Mouse (Mus musculus) right cerebral cortex, postnatal 10 days (tissue): ENCODE measurements around the gene Gdpd2.

Source experiments
- DNase-seq, 2 experiments: peaks; one replicate each; pipeline ENCODE4 v3.0.0; 2021; ENCODE audit warnings: low spot score in 2 of 2

The Gdpd2 gene

DNA sequence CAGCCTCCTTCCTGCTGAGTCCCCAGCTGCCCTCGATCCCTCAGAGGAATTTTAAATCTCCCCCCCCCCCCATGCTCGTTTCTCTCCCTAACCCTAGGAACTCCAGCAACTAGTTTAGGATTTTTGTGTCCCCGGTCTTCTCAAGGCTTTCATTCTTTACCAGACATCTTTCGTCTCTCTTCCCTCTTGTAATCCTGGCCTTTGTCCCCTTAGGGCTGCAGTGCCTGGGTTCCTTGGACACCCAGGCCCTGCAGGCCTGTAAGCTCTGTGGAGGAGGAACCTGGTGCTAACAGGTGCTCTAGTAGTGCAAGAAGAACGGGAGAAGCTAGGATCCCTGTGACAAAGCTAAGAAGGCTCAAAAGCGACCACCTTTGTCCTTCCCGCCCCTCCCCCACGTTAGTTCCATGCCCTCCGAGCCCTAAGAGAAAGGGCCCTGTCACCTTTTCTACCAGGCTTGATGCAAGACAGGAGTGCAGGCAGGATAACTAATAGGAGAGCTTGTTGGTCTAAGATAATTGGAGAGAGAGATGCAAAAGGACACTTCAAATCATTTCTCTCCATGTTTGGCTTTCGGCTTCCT lies 48.1 kb downstream of the Gdpd2 start:
- DNase-seq = peak in 1 of 2 experiments; percentile 19

DNA sequence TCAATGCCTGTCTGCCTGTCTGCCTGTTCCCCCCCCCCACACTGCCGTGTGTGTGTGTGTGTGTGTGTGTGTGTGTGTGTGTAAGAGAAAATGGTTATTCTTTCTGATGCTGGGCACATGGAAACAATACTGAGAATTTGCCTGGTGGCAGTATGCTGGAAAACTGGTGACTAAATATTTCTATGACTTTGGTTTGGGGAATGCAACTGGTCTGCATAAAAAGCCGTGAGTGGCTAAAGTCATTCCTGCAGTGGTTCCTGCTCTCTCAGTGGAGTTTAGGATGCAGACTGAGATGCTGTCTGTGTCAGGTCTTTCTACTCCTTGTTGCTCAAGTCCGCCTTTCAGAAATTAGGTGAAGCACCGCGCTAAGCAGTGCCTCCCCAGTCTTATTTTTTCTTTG lies 48.7 kb downstream of the Gdpd2 start:
- no peak for DNase-seq
